ENCODE assay signal across 17 mouse cellular contexts in the genomic region with DNA sequence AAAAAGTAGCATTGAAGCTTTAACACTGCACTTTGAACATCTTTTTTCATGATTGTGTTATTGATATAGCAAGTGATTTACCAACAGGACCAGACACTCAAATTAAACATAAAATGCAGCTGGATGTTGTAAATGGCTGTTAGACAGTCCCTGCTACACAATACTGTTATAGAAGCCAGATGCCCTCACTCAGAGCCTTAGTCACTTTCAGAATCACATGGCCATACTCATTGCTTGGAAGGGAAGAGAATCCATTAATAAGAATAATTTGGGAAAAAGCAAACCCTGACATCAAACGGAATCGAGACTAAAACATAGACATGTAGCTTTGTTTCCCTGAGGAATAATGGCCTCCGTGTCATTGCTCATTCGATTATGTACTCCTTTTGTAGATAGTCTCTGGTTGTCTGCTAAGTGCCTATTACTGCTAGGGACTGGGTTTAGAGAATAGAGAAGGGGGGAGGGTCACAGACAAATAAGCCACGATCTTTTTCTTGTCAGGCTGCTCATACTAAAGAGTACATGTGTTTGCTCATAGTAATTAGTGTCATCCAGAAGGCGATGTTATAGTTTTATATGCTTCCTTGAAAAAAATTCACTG.
DNase-seq lines count a peak whose midpoint lies in the region; ATAC-seq lines count a peak whose summit lies in the region.
"Had no signal": no experiment of that assay in that cellular context is flagged by ENCODE, and none has a peak within 500 bp of the region (broad histone marks: within the 10 kb centered on the region; RNA-seq: fewer than 3 reads in every experiment).

No protein-coding gene starts in this region.

- no peaks in the 10 kb centered on the region; the same call in 1 of the 2 replicates for H3K4me1 ChIP-seq in heart, embryonic 11.5 days (ENCODE audit: control insufficient read depth, insufficient read depth, low read length)
- peaks cover 8% of the 10 kb centered on the region for H3K4me1 ChIP-seq in midbrain, embryonic 13.5 days (replicated peaks)
- peaks cover 6% of the 10 kb centered on the region for H3K4me1 ChIP-seq in midbrain, embryonic 10.5 days
- H3K4me1 ChIP-seq in forebrain, embryonic 16.5 days (replicated peaks; ENCODE audit: control insufficient read depth, insufficient read depth, low read length) = no peaks in the 10 kb centered on the region; the same call in 1 of the 2 replicates

- no peak overlapping the region for H3K4me3 ChIP-seq in heart, embryonic 11.5 days (ENCODE audit: low read depth, low read length)
- H3K4me3 ChIP-seq in midbrain, embryonic 13.5 days (replicated peaks) = no peak overlapping the region
- no peak overlapping the region for H3K4me3 ChIP-seq in midbrain, embryonic 10.5 days
- H3K4me3 ChIP-seq in forebrain, embryonic 16.5 days (replicated peaks; ENCODE audit: low read length) = no peak overlapping the region
- H3K4me3 ChIP-seq: heart, embryonic 12.5 days; neural tube, embryonic 12.5 days had no signal

- no peak overlapping the region for H3K9ac ChIP-seq in heart, embryonic 11.5 days (ENCODE audit: low read depth, low read length)
- H3K9ac ChIP-seq in midbrain, embryonic 13.5 days (replicated peaks) = no peak overlapping the region
- no peak overlapping the region for H3K9ac ChIP-seq in forebrain, embryonic 16.5 days (replicated peaks; ENCODE audit: low read depth, low read length)
- H3K9ac ChIP-seq: heart, embryonic 12.5 days; neural tube, embryonic 12.5 days had no signal

- WGBS in heart, embryonic 11.5 days (ENCODE audit: insufficient replicate concordance) = 81% methylated on average over 6 of the region's 6 CpGs
- WGBS in midbrain, embryonic 13.5 days = 60% methylated on average over 6 of the region's 6 CpGs
- WGBS in midbrain, embryonic 10.5 days = 89% methylated on average over 6 of the region's 6 CpGs
- 29% methylated on average over 6 of the region's 6 CpGs for WGBS in forebrain, embryonic 16.5 days

- H3K36me3 ChIP-seq in heart, embryonic 11.5 days (ENCODE audit: control insufficient read depth, insufficient read depth, low read length) = no peaks in the 10 kb centered on the region
- H3K36me3 ChIP-seq in midbrain, embryonic 13.5 days = no peaks in the 10 kb centered on the region
- H3K36me3 ChIP-seq in midbrain, embryonic 10.5 days = no peaks in the 10 kb centered on the region
- no peaks in the 10 kb centered on the region for H3K36me3 ChIP-seq in forebrain, embryonic 16.5 days (ENCODE audit: control insufficient read depth, insufficient read depth)
- H3K36me3 ChIP-seq: heart, embryonic 12.5 days; neural tube, embryonic 12.5 days had no signal

- H3K27me3 ChIP-seq in heart, embryonic 11.5 days (ENCODE audit: control insufficient read depth, insufficient read depth, low read length) = no peaks in the 10 kb centered on the region
- H3K27me3 ChIP-seq in midbrain, embryonic 13.5 days = no peaks in the 10 kb centered on the region
- H3K27me3 ChIP-seq in midbrain, embryonic 10.5 days (ENCODE audit: low read depth, poor library complexity, severe bottlenecking) = no peaks in the 10 kb centered on the region
- H3K27me3 ChIP-seq in forebrain, embryonic 16.5 days (replicated peaks; ENCODE audit: control insufficient read depth, insufficient read depth, low read length) = no peaks in the 10 kb centered on the region
- H3K27me3 ChIP-seq: heart, embryonic 12.5 days; neural tube, embryonic 12.5 days had no signal

- H3K27ac ChIP-seq in heart, embryonic 11.5 days (ENCODE audit: low read depth, low read length) = no peak overlapping the region
- no peak overlapping the region for H3K27ac ChIP-seq in midbrain, embryonic 13.5 days
- no peak overlapping the region for H3K27ac ChIP-seq in midbrain, embryonic 10.5 days (replicated peaks)
- H3K27ac ChIP-seq in forebrain, embryonic 16.5 days (ENCODE audit: low read length) = no peak overlapping the region
- H3K27ac ChIP-seq: neural tube, embryonic 12.5 days had no signal

- no peak overlapping the region for H3K4me2 ChIP-seq in heart, embryonic 11.5 days
- no peak overlapping the region for H3K4me2 ChIP-seq in midbrain, embryonic 13.5 days (replicated peaks)
- H3K4me2 ChIP-seq in forebrain, embryonic 16.5 days (ENCODE audit: low read length) = no peak overlapping the region
- H3K4me2 ChIP-seq: heart, embryonic 12.5 days; neural tube, embryonic 12.5 days had no signal

- peak; percentile 13 for DNase-seq in heart, adult 11 months
- no peak for DNase-seq in midbrain, embryonic 10.5 days (ENCODE audit: low spot score)
- DNase-seq in thymus, adult 18-20 months = no peak
- DNase-seq: cerebellum, postnatal 14 days; gastrocnemius, postnatal 36 days; kidney, adult 8-10 months; left cerebral cortex, postnatal 4 days; lung, adult 18-20 months; lung, postnatal 4 days; thymus, postnatal 4 days had no signal

- no peaks in the 10 kb centered on the region for H3K9me3 ChIP-seq in heart, embryonic 11.5 days (replicated peaks; ENCODE audit: control insufficient read depth, low read length)
- H3K9me3 ChIP-seq in midbrain, embryonic 13.5 days = no peaks in the 10 kb centered on the region
- no peaks in the 10 kb centered on the region for H3K9me3 ChIP-seq in midbrain, embryonic 10.5 days (replicated peaks)
- no peaks in the 10 kb centered on the region for H3K9me3 ChIP-seq in forebrain, embryonic 16.5 days (ENCODE audit: control insufficient read depth, low read length)
- H3K9me3 ChIP-seq: heart, embryonic 12.5 days; neural tube, embryonic 12.5 days had no signal

- ATAC-seq in heart, embryonic 11.5 days (replicated peaks; ENCODE audit: insufficient number of reproducible peaks, low FRiP score, low TSS enrichment) = no peak
- 0 out of 2 replicates have a peak, but pooled peaks have one; percentile 65 for ATAC-seq in midbrain, embryonic 13.5 days
- ATAC-seq in forebrain, embryonic 16.5 days = peak; percentile 85
- no peak for ATAC-seq in megakaryocyte-erythroid progenitor cell, adult 5-6 weeks (replicated peaks; ENCODE audit: low FRiP score, low TSS enrichment, poor library complexity, severe bottlenecking)
- ATAC-seq: hindbrain, embryonic 16.5 days had no signal

Comparison
In these comparisons a context has a peak if more than half of its experiments do, and no peak if none do; other contexts are left out.
1. ATAC-seq: peak in midbrain, embryonic 13.5 days (single experiment) and forebrain, embryonic 16.5 days (single experiment); none in heart, embryonic 11.5 days (single experiment) and megakaryocyte-erythroid progenitor cell, adult 5-6 weeks (single experiment).